Mouse (Mus musculus): ENCODE measurements around the gene Otor. TPM values are rescaled to one million over a fixed set of nuclear protein-coding genes. Genes with fewer than 3 reads are reported as not detected.
A peak's percentile ranks its signal among the peaks of the same experiment; 100 is the strongest.

Gene Otor
- polyA plus RNA-seq, 2 experiments: 5.6 to 7.7 TPM

DNA sequence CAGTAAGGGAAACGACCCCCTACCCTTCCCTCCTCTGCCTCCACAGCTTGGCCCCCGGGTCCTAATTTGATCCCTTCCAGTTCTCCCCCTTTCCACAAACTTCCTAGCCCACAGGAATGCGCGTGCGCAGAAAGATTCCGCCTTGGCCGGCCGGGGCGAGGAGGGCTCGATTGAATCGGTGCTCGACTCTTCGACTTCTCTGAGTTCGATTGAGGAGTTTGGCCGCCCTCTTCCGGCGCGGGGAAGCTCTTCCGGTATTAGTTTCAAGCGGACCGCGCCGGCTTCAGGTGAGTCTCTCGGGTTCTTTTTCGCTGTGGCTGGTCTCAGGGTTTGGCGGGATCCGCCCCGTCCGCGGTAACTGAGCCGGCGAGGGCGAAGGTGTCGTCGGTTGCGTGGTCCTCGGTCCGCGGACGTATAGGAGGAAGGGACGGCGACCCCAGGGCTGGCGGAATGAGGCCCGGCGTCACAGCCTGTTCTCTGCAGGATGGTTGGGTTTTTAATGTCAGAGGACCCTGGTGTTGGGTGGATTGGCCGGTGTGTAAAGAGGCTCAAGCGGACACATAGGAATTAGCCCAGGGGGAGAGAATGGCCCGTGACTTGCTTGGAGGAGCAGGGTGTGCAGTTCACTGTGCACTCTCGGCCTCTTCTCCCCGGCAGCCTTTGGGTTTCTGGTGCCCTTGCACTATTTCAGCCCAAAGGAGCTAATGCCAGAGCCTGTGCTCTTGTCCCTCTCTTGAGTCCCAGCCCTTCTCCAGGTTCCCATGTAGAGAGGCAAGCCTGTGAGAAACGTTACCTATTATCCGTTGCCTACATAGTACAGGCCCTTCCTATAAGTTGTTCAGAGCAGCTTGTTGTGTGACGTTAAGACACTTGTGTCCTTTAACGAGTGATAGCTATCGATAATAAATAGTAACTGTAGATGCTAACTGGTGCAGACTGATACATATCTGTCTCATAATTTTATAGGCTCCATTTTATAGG, 15.2 kb upstream of the Otor start, which contains the start of gene Snrpb2:
Snrpb2 (plus strand) TSS at position 228 of the 981 bp plus-strand sequence.
- H3K27me3 ChIP-seq (ENCODE audit: control insufficient read depth, insufficient read depth, low read length): no peaks in the 10 kb centered on the region
- peak within 1 kb of the TSS; percentile 82 for H3K9ac ChIP-seq (ENCODE audit: low read depth, low read length, severe bottlenecking)
- WGBS: 1% methylated on average over 55 of the region's 55 CpGs
- no peak for TF ChIP-seq POLR2A (IDR thresholded peaks at IDR 0.05; ENCODE audit: borderline replicate concordance, extremely low read depth, insufficient read depth, insufficient read length)
- peak within 1 kb of the TSS; percentile 64 for H3K4me3 ChIP-seq (replicated peaks; ENCODE audit: low read length)
- ATAC-seq (ENCODE audit: low FRiP score, low read depth) (peak; percentile 91), DNase-seq (ENCODE audit: low spot score) (peak; percentile 96)
- H3K36me3 ChIP-seq (ENCODE audit: control insufficient read depth, insufficient read depth, low read length): peaks cover 20% of the 10 kb centered on the region
- 0 out of 2 replicates have a peak within 1 kb of the TSS, but pooled peaks have one; percentile 1 for H3K27ac ChIP-seq (replicated peaks; ENCODE audit: low read depth, low read length)
- H3K4me1 ChIP-seq (ENCODE audit: control insufficient read depth, insufficient read depth, low read length): peaks cover 3% of the 10 kb centered on the region; the same call in 1 of the 2 replicates
- H3K9me3 ChIP-seq (ENCODE audit: control insufficient read depth, low read length): no peaks in the 10 kb centered on the region
- peak within 1 kb of the TSS; percentile 69 for H3K4me2 ChIP-seq (replicated peaks; ENCODE audit: low read depth, low read length, severe bottlenecking)

DNA sequence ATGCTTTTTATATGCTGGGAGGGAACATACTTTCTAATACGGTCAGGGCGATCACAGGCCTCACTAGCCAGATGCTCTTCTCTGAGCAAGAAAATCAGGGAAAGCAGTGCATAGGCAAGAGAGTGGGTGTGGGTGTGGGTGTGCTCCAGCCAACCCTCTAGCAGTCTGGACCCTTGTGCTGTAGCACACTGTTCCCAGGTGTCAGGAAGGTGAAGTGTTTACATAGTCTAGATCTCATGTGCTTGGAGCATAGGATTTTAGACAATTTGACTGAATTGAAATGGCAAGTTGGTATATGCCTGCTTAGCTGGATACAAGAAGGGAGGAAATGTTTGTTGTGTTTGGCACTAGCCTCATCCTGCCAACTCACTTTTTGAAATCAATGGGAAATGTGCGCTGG, 12.4 kb upstream of the Otor start:
- no peak for DNase-seq (ENCODE audit: low spot score)
- Histone ChIP-seq H3K27ac (replicated peaks; ENCODE audit: low read depth, low read length) (no peak overlapping the region), H3K4me3 (replicated peaks; ENCODE audit: low read length) (no peak overlapping the region), H3K4me2 (replicated peaks; ENCODE audit: low read depth, low read length, severe bottlenecking) (no peak overlapping the region), H3K36me3 (ENCODE audit: control insufficient read depth, insufficient read depth, low read length) (peaks cover 45% of the 10 kb centered on the region), H3K9me3 (ENCODE audit: control insufficient read depth, low read length) (no peaks in the 10 kb centered on the region), H3K27me3 (ENCODE audit: control insufficient read depth, insufficient read depth, low read length) (no peaks in the 10 kb centered on the region), H3K4me1 (ENCODE audit: control insufficient read depth, insufficient read depth, low read length) (peaks cover 3% of the 10 kb centered on the region; the same call in 1 of the 2 replicates), H3K9ac (ENCODE audit: low read depth, low read length, severe bottlenecking) (no peak overlapping the region)
- ATAC-seq (ENCODE audit: low FRiP score, low read depth): no peak
- WGBS: 83% methylated on average over 3 of the region's 3 CpGs
- no peak for TF ChIP-seq POLR2A (IDR thresholded peaks at IDR 0.05; ENCODE audit: borderline replicate concordance, extremely low read depth, insufficient read depth, insufficient read length)

DNA sequence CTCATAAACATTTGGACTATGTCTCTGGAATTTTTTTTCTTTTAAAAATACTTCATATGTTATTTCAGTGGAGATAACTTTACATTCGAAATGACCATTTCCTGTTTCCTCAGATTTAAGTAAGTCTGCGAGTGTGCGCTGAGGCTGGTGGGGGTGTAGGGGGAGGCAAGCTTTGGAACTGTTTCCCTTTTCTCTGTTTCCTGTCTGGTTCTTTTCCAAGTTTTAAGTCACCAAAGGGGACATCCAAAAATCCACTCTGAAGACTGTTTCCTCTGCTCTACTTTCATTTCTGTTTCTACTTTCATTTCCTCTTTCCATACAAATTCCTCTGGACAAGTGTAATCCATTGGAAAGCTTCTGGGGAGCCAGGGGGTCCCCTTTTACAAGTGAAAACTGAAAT, 3.4 kb downstream of the Otor start:
- Histone ChIP-seq H3K4me2 (replicated peaks; ENCODE audit: low read depth, low read length, severe bottlenecking) (no peak overlapping the region), H3K9me3 (ENCODE audit: control insufficient read depth, low read length) (no peaks in the 10 kb centered on the region), H3K9ac (ENCODE audit: low read depth, low read length, severe bottlenecking) (no peak overlapping the region), H3K36me3 (ENCODE audit: control insufficient read depth, insufficient read depth, low read length) (no peaks in the 10 kb centered on the region), H3K27ac (replicated peaks; ENCODE audit: low read depth, low read length) (no peak overlapping the region), H3K27me3 (ENCODE audit: control insufficient read depth, insufficient read depth, low read length) (no peaks in the 10 kb centered on the region), H3K4me3 (replicated peaks; ENCODE audit: low read length) (no peak overlapping the region), H3K4me1 (ENCODE audit: control insufficient read depth, insufficient read depth, low read length) (peaks cover 10% of the 10 kb centered on the region)
- no peak for TF ChIP-seq POLR2A (IDR thresholded peaks at IDR 0.05; ENCODE audit: borderline replicate concordance, extremely low read depth, insufficient read depth, insufficient read length)
- WGBS: 58% methylated on average over 3 of the region's 3 CpGs
- ATAC-seq (ENCODE audit: low FRiP score, low read depth) (no peak), DNase-seq (ENCODE audit: low spot score) (no peak)

DNA sequence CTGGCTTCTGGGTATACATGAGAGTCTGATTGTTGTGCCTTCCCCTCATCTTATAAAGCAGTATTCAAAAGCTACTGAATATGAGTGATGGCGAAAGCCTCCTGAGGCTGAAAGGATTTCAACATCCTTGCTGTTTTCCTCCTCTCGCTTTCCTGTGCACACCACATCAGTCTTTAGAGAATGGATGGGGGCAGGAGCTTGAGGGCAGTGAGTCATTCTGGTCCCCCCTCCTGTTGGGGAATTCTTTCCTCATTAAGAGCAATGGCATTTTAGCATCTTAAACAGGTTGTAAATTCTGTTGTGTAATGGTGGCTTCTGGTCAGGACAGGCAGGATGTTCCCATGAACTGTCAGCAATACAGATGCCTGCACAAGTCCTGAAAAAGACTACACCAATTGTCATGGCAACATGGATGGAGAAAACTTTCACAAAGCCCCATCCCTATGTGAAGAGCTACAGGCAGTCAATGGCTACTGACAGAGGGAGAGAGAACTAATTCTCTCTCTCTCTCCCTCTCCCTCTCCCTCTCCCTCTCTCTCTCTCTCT, 6.7 kb downstream of the Otor start:
- no peak overlapping the region for H3K4me3 ChIP-seq (replicated peaks; ENCODE audit: low read length)
- no peak for TF ChIP-seq POLR2A (IDR thresholded peaks at IDR 0.05; ENCODE audit: borderline replicate concordance, extremely low read depth, insufficient read depth, insufficient read length)
- 52% methylated on average over 2 of the region's 2 CpGs for WGBS

DNA sequence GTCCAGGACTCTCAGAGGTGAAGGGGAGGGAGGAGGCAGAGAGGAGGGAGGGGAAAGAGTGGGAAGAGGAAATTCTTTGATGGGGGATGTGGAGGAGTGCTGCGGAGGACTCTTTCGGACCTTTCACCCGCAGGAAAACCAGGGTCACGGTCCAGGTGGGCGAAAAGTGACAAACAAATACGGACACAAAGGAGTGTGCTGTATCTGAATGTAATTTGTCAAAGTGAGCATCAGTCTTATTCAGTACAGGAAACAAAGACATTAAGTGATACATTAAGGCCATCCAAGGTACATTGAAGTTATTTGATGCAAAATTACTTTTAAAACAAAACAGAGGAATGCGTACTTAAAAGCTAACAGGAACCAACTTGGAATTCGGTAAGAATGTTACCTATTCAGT, 11.6 kb downstream of the Otor start:
- Histone ChIP-seq H3K4me2 (replicated peaks; ENCODE audit: low read depth, low read length, severe bottlenecking) (no peak overlapping the region), H3K4me3 (replicated peaks; ENCODE audit: low read length) (no peak overlapping the region), H3K27me3 (ENCODE audit: control insufficient read depth, insufficient read depth, low read length) (no peaks in the 10 kb centered on the region), H3K4me1 (ENCODE audit: control insufficient read depth, insufficient read depth, low read length) (no peaks in the 10 kb centered on the region), H3K9me3 (ENCODE audit: control insufficient read depth, low read length) (no peaks in the 10 kb centered on the region), H3K36me3 (ENCODE audit: control insufficient read depth, insufficient read depth, low read length) (no peaks in the 10 kb centered on the region), H3K9ac (ENCODE audit: low read depth, low read length, severe bottlenecking) (no peak overlapping the region), H3K27ac (replicated peaks; ENCODE audit: low read depth, low read length) (no peak overlapping the region)
- DNase-seq (ENCODE audit: low spot score) (no peak), ATAC-seq (ENCODE audit: low FRiP score, low read depth) (no peak)
- 80% methylated on average over 8 of the region's 8 CpGs for WGBS
- no peak for TF ChIP-seq POLR2A (IDR thresholded peaks at IDR 0.05; ENCODE audit: borderline replicate concordance, extremely low read depth, insufficient read depth, insufficient read length)

More for the DNA sequence above, 6.7 kb downstream of the Otor start:
- no peaks in the 10 kb centered on the region for H3K27me3 ChIP-seq (ENCODE audit: control insufficient read depth, insufficient read depth, low read length)
- H3K4me2 ChIP-seq (replicated peaks; ENCODE audit: low read depth, low read length, severe bottlenecking): no peak overlapping the region
- H3K36me3 ChIP-seq (ENCODE audit: control insufficient read depth, insufficient read depth, low read length): no peaks in the 10 kb centered on the region
- no peaks in the 10 kb centered on the region for H3K4me1 ChIP-seq (ENCODE audit: control insufficient read depth, insufficient read depth, low read length)
- no peaks in the 10 kb centered on the region for H3K9me3 ChIP-seq (ENCODE audit: control insufficient read depth, low read length)
- H3K27ac ChIP-seq (replicated peaks; ENCODE audit: low read depth, low read length): no peak overlapping the region
- ATAC-seq (ENCODE audit: low FRiP score, low read depth): no peak
- DNase-seq (ENCODE audit: low spot score): no peak
- no peak overlapping the region for H3K9ac ChIP-seq (ENCODE audit: low read depth, low read length, severe bottlenecking)

Data from limb, embryonic 14.5 days (tissue).